Mouse (Mus musculus) stomach, embryonic 14.5 days (tissue): ENCODE measurements around the gene Hist1h2bf. TPM values are rescaled to one million over a fixed set of nuclear protein-coding genes. Genes with fewer than 3 reads are reported as not detected.

Experiments used
- ATAC-seq: fragments of 200-750 bp; cut with Nextera tagmentation; 2 replicates; pipeline ENCODE4 v1.8.0; 2017; ENCODE audit warnings: low read depth, moderate TSS enrichment; ENCODE audit not compliant: insufficient number of reproducible peaks, insufficient read depth, low FRiP score
- H3K27ac ChIP-seq: fragments of 300-500 bp; sonication (generic); 2 replicates; pipeline ENCODE4 v1.5.1; 2014; ENCODE audit warnings: mild to moderate bottlenecking, low read length, moderate library complexity, mixed read lengths
- H3K27me3 ChIP-seq: fragments of 300-500 bp; sonication (generic); 2 replicates; pipeline ENCODE4 v1.6.1; 2014; ENCODE audit warnings: low read length, control low read depth, mixed read lengths; ENCODE audit not compliant: control insufficient read depth, insufficient read depth
- H3K36me3 ChIP-seq: fragments of 300-500 bp; sonication (generic); 2 replicates; pipeline ENCODE4 v1.6.1; 2014; ENCODE audit warnings: mild to moderate bottlenecking, control low read depth, low read length, moderate library complexity, mixed read lengths; ENCODE audit not compliant: control insufficient read depth, insufficient read depth
- H3K4me1 ChIP-seq: fragments of 300-500 bp; sonication (generic); 2 replicates; pipeline ENCODE4 v1.6.1; 2014; ENCODE audit warnings: low read length, control low read depth, mixed read lengths; ENCODE audit not compliant: control insufficient read depth, insufficient read depth
- H3K4me2 ChIP-seq: fragments of 300-500 bp; sonication (generic); replicated peaks from 2 replicates; pipeline ENCODE4 v1.6.1; 2014; ENCODE audit warnings: low read depth, low read length, control low read depth
- H3K4me3 ChIP-seq: fragments of 300-500 bp; sonication (generic); 2 replicates; pipeline ENCODE4 v1.5.1; 2014; ENCODE audit warnings: low read depth, low read length, control low read depth
- H3K9ac ChIP-seq: fragments of 300-500 bp; sonication (generic); replicated peaks from 2 replicates; pipeline ENCODE4 v1.6.1; 2014; ENCODE audit warnings: low read depth, mild to moderate bottlenecking, control low read depth, low read length, moderate library complexity, mixed read lengths
- H3K9me3 ChIP-seq: fragments of 300-500 bp; sonication (generic); 2 replicates; pipeline ENCODE4 v1.6.1; 2016; ENCODE audit warnings: low read depth, low read length, control low read depth; ENCODE audit not compliant: control insufficient read depth
- WGBS: fragments of 180-500 bp; shearing (Covaris S2); extraction: QIAGEN DNeasy Blood & Tissue Kit; methylation state at CpG from one replicate; pipeline ENCODE4 v1.1.7; 2014; 5-methylcytosine and 5-hydroxymethylcytosine counted together
- polyA plus RNA-seq: library from polyadenylated mRNA; unstranded; fragments of >200 nt; fragmentation: Nextera tagmentation; extraction: Ambion mirVana; gene quantifications from 2 replicates; pipeline ENCODE4 v1.2.1, GENCODE M21; 2014

Gene Hist1h2bf
- polyA plus RNA-seq, 1 experiment from 2014 or later, result 7.3 TPM

DNA sequence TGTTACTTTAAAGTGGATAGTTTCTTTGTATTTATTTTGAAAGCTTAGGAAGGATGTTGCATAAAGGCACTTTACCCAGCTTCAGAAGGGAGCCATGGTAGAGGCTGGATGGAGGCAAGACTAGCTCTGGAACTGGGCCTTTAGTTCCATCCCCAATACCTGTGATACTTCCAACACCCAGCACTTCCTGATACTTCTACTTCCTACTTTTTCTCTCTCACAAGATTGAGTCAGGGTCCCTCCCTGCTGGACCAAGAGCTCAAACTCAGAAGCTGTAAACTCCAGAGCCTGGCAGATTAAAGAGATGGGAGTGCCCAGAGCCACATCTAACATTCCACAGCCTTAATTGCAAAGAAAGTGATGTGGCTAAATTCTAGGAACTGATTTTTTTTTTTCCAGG is 10.3 kb upstream of the Hist1h2bf start:
- Histone ChIP-seq H3K4me2 (peak overlapping the region; percentile 69), H3K27ac (peak overlapping the region; percentile 96), H3K4me1 (peaks cover 21% of the 10 kb centered on the region; the same call in 1 of the 2 replicates), H3K9ac (peak overlapping the region; percentile 60), H3K9me3 (no peaks in the 10 kb centered on the region), H3K27me3 (no peaks in the 10 kb centered on the region), H3K4me3 (peak overlapping the region; percentile 38), H3K36me3 (no peaks in the 10 kb centered on the region)
- no peak for ATAC-seq

DNA sequence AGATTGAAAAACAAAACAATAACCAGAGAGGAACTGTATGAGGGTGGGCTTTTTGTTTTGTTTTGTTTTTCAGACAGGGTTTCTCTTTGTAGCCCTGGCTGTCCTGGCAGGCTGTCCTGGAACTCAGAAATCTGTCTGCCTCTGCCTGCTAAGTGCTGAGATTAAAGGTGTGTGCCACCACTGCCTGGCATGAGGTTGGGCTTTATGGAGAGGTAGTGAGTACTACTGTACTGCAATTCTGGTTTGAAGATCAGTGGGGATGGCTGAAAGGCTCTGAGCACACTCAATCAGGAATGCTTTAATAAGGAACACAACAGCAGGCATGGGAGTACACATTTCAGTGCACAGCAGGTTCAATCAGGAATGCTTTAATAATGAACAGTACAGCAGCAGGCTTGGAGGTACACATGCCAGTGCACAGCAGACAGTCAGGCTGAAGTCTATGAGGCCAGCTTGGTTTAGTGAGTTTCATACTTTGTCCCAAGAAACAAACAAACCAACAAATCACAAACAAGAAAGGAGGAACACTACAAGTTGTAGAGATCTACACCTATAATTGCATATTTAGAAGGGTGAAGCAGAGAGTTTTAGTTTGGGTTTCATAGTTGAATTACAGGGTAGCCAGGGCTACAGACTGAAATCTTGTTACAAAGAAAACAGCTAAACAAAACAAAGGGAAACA is 9.5 kb upstream of the Hist1h2bf start:
- peak overlapping the region; percentile 96; the same call in 1 of the 2 replicates for H3K27ac ChIP-seq
- no peak overlapping the region for H3K4me2 ChIP-seq
- no peak overlapping the region for H3K4me3 ChIP-seq
- no peak for ATAC-seq
- H3K36me3 ChIP-seq, result no peaks in the 10 kb centered on the region
- no peaks in the 10 kb centered on the region for H3K27me3 ChIP-seq
- peaks cover 21% of the 10 kb centered on the region; the same call in 1 of the 2 replicates for H3K4me1 ChIP-seq
- H3K9ac ChIP-seq, result 0 out of 2 replicates have a peak overlapping the region, but pooled peaks have one; percentile 11
- no peaks in the 10 kb centered on the region for H3K9me3 ChIP-seq

DNA sequence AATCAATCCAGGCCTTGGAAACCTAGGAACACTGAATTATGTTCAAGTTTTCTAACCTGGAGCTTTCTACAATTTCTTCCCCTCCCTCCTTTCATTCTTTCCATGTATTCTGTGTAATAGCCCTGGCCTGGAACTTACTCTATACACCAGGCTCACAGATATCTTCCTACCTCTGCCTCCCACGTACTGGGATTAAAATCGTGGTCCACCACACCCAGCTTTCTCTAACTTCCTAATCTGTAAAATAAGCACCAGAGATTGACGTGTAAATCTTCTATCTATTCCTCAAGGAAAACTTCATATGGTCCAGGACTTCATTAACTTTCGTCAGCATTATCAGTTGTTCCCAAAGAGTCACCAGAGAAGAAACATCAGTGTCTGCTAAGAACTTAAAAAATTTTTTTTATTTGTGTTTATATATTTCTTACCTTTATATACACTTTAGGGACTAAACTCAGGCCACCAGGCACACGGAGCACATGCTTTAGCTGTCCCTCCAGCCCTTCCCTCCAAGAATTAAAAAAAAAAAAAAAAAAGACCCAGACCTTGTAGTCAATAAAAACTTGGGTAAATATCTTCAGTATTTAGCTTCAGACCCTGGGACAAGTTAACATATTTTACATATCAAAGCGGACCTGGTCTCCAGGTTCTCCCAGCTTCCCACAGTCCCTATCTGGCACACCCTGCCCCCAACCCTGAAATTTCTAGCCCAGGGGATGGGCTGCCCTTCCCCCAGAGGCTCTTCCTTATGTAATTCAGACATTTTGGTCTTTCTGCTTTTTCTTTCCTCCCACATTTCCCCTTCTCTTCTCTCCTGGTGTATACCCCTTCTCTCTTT is 8.4 kb upstream of the Hist1h2bf start:
- WGBS, result 5% methylated on average over 6 of the region's 6 CpGs
- Histone ChIP-seq H3K9ac (peak overlapping the region; percentile 68), H3K4me3 (peak overlapping the region; percentile 47), H3K4me1 (peaks cover 21% of the 10 kb centered on the region; the same call in 1 of the 2 replicates), H3K4me2 (peak overlapping the region; percentile 83), H3K36me3 (no peaks in the 10 kb centered on the region), H3K27ac (peak overlapping the region; percentile 96), H3K9me3 (no peaks in the 10 kb centered on the region), H3K27me3 (no peaks in the 10 kb centered on the region)
- ATAC-seq, result no peak

DNA sequence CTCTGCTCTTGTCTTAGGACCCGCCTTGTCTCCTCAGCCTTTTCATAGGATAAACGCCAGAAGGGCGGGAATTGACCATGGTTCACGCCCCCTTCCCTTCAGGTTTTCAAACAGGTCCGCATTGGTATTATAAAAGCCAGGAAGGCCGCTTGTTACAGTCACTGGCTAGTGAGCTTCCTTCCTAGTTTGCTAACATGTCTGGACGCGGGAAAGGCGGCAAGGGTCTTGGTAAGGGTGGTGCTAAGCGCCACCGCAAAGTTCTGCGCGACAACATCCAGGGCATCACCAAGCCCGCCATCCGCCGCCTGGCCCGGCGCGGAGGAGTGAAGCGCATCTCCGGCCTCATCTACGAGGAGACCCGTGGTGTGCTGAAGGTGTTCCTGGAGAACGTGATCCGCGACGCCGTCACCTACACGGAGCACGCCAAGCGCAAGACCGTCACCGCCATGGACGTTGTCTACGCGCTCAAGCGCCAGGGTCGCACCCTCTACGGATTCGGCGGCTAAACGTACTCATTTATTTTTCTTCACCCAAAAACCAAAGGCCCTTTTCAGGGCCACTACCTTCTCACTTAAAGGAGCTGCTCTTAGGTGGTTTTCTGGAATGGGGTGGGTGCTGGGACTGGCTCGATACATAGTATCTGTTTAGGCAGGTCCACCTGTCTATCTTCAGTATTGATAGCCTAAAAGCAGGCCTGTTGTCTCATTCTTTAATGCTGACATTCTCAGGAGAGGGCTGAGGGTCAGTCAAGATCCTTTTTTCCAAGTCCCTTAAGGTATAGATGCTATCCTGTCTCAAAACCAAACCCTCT is 7.6 kb upstream of the Hist1h2bf start, which contains the start of gene Hist1h4d:
Gene Hist1h4d (plus strand): TSS at position 191 of the 811 bp plus-strand sequence.
- Histone ChIP-seq H3K36me3 (no peaks in the 10 kb centered on the region), H3K27ac (peak within 1 kb of the TSS; percentile 96), H3K9me3 (no peaks in the 10 kb centered on the region), H3K4me3 (peak within 1 kb of the TSS; percentile 47), H3K4me2 (peak within 1 kb of the TSS; percentile 83), H3K27me3 (no peaks in the 10 kb centered on the region), H3K9ac (peak within 1 kb of the TSS; percentile 68), H3K4me1 (peaks cover 28% of the 10 kb centered on the region; the same call in 1 of the 2 replicates)
- peak; percentile 88 for ATAC-seq
- under 1% methylated on average over 43 of the region's 43 CpGs for WGBS

DNA sequence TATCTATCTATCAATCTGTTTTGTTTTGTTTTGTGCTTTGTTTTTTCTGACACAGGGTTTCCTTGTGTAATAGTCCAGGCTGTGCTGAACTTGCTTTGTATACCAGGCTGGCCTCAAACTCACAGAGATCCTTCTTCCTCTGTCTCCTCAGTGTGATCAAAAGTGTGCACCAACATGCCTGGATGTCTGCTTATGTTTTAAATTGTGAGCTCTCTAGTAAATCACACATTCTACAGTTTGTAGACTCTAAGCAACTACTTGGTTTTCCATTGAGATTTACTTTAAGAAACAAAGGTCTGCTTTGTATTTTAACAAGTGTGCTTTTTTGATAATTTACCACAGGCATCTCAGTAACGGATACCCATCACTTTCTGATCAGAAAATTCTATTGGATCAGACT is 3.8 kb upstream of the Hist1h2bf start:
- no peak overlapping the region for H3K4me3 ChIP-seq
- no peak overlapping the region for H3K4me2 ChIP-seq
- WGBS, result 88% methylated on average over 1 of the region's 1 CpGs
- H3K27ac ChIP-seq, result no peak overlapping the region
- no peak for ATAC-seq
- no peak overlapping the region for H3K9ac ChIP-seq
- H3K9me3 ChIP-seq, result no peaks in the 10 kb centered on the region
- H3K27me3 ChIP-seq, result no peaks in the 10 kb centered on the region
- peaks cover 20% of the 10 kb centered on the region; the same call in 1 of the 2 replicates for H3K4me1 ChIP-seq
- H3K36me3 ChIP-seq, result no peaks in the 10 kb centered on the region

DNA sequence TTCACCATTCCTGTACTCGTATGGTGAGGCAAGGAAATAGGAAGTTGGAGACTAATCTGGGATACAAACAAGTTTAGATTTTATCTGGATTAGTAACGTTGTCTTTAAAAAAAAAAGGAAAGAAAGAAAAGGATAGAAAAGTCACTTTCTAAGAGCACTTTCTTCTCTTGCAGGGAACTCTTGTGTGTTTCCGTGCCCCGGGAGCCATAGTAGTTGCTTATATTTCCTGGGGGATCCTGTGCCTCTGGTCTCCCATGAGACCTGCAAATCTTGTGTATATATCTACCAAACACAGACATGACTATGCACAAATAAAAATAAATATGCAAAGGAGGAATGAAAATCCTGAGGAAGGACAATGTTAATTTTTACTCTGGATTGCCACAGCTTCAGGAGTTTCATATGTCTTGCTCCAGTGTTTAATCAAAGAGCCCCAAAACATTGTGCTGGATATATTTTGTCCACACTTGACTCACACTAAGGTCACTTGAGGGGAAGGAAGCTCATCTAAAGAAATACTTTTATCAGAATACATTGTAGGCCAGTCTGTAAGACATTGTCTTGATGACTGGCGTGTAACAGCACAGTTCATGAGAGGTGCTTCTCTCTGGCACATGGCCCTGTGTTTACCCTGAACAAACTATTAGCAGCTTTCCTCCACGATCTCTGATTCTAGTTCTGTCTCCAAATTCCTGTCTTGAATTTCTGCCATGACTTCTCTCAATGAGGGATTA is 3.1 kb upstream of the Hist1h2bf start:
- Histone ChIP-seq H3K4me2 (peak overlapping the region; percentile 60), H3K9me3 (no peaks in the 10 kb centered on the region), H3K27ac (peak overlapping the region; percentile 84), H3K27me3 (no peaks in the 10 kb centered on the region), H3K4me1 (peaks cover 12% of the 10 kb centered on the region; the same call in 1 of the 2 replicates), H3K4me3 (peak overlapping the region; percentile 42), H3K9ac (peak overlapping the region; percentile 69), H3K36me3 (no peaks in the 10 kb centered on the region)
- no peak for ATAC-seq
- WGBS, result 33% methylated on average over 6 of the region's 6 CpGs

DNA sequence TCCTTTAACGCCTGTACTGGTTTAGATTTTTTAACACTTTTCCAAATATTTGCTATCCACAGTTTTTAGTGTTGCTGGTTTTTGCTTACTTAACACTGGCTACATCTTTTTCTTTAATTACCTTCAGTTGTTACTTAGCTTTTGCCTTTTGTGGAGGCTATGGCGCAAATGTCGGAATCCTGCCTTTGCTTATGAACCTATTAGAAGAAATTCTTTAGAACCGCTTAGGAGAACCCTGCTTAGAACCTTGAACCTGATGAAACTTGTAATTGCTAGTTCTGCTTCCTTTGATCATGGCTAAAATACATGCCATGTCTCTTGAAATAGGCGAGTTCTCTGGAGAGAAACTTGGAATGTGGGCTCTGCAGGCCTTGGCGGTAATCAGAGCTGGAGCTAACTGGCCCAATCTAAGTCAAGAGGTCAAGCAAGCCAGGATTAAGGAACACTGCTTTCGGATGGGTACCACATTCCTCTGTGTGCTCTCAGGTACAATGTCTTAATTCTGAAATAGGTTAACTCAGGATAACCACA is 2.4 kb upstream of the Hist1h2bf start:
- 4% methylated on average over 7 of the region's 7 CpGs for WGBS
- peak overlapping the region; percentile 60 for H3K4me2 ChIP-seq
- H3K27me3 ChIP-seq, result no peaks in the 10 kb centered on the region
- peak overlapping the region; percentile 69 for H3K9ac ChIP-seq
- no peaks in the 10 kb centered on the region for H3K9me3 ChIP-seq
- no peak for ATAC-seq
- H3K4me1 ChIP-seq, result peaks cover 10% of the 10 kb centered on the region; the same call in 1 of the 2 replicates
- H3K36me3 ChIP-seq, result no peaks in the 10 kb centered on the region
- peak overlapping the region; percentile 42 for H3K4me3 ChIP-seq
- peak overlapping the region; percentile 84 for H3K27ac ChIP-seq
